ENCODE assay signal across 8 mouse cellular contexts in genomic region chr15:79028237-79028738, GRCm38 (mm10). TPM values are rescaled to one million over a fixed set of nuclear protein-coding genes. Genes with fewer than 3 reads are reported as not detected.
DNase-seq lines count a peak whose midpoint lies in the region; ATAC-seq lines count a peak whose summit lies in the region.

Gene H1f0, plus strand, starts transcription at chr15:79028450.

- no peaks in the 10 kb centered on the region for H3K36me3 ChIP-seq in intestine, embryonic 14.5 days (ENCODE audit: control insufficient read depth, insufficient read depth, low read length)

- no peaks in the 10 kb centered on the region for H3K9me3 ChIP-seq in intestine, embryonic 14.5 days (ENCODE audit: control insufficient read depth, low read length)

- ATAC-seq in intestine, embryonic 14.5 days (replicated peaks; ENCODE audit: low FRiP score, low TSS enrichment, low read depth) = peak; percentile 74
- ATAC-seq in megakaryocyte progenitor cell, adult 5-6 weeks (replicated peaks; ENCODE audit: poor library complexity) = peak; percentile 85

- intact Hi-C loops in left cerebral cortex, postnatal 10 days (cut with DNase I) = no loop called here

- under 1% methylated on average over 57 of the region's 58 CpGs for WGBS in intestine, embryonic 14.5 days

- peak; percentile 96 to 98 for DNase-seq in adrenal gland, adult (ENCODE audit: inconsistent age in 2 of 2, low spot score in 1 of 2)
- DNase-seq in embryo, embryonic 10 days (ENCODE audit: low spot score) = peak; percentile 94
- DNase-seq in gastrocnemius, postnatal 25 days = peak; percentile 94
- peak; percentile 99 for DNase-seq in intestine, embryonic 14.5 days (ENCODE audit: low spot score)
- peak; percentile 88 to 97 for DNase-seq in left cerebral cortex, postnatal 10 days (ENCODE audit: extremely low spot score in 1 of 2, low spot score in 2 of 2)
- peak; percentile 95 to 96 for DNase-seq in right cerebral cortex, postnatal 10 days (ENCODE audit: low spot score in 2 of 2)
- peak; percentile 96 for DNase-seq in urinary bladder, postnatal 14 days (ENCODE audit: low spot score)

- peak within 1 kb of the TSS; percentile 99 for H3K9ac ChIP-seq in intestine, embryonic 14.5 days (ENCODE audit: low read length)

- peak within 1 kb of the TSS; percentile 92 for H3K4me2 ChIP-seq in intestine, embryonic 14.5 days (ENCODE audit: low read length)

- H3K4me3 ChIP-seq in intestine, embryonic 14.5 days (ENCODE audit: low read depth, low read length) = peak within 1 kb of the TSS; percentile 78

- peak within 1 kb of the TSS; percentile 97 for H3K27ac ChIP-seq in intestine, embryonic 14.5 days (ENCODE audit: low read depth)

- H3K4me1 ChIP-seq in intestine, embryonic 14.5 days (replicated peaks; ENCODE audit: control insufficient read depth, insufficient read depth, low read length) = peaks cover 38% of the 10 kb centered on the region

- H3K27me3 ChIP-seq in intestine, embryonic 14.5 days (replicated peaks; ENCODE audit: control insufficient read depth, insufficient read depth, low read length) = no peaks in the 10 kb centered on the region

RNA-seq across cellular contexts. Expression of gene H1f0, which starts in this region (rescaled TPM):
- 10 to 100 TPM; 73.2 to 75.3 TPM for total RNA-seq in gastrocnemius, postnatal 25 days (2021)
- polyA plus RNA-seq in intestine, embryonic 14.5 days (2014; fragmentation: Nextera tagmentation; extraction: Ambion mirVana) = 160 and 192 TPM in 2 replicates
- 10 to 100 TPM; 73.4 to 81.3 TPM for total RNA-seq in left cerebral cortex, postnatal 10 days (2021)
- 11.1 and 14.5 TPM in 2 replicates for total RNA-seq in megakaryocyte progenitor cell, adult 5-6 weeks (2015)
- total RNA-seq in megakaryocyte progenitor cell, adult 5-6 weeks (2017) = 24.3 and 29.0 TPM in 2 replicates

Comparison
In these comparisons a context has a peak if more than half of its experiments do, and no peak if none do; other contexts are left out.
1. Peak in every context shown above with its lines: DNase-seq, ATAC-seq, H3K4me3 ChIP-seq and H3K27ac ChIP-seq.